Mouse (Mus musculus): ENCODE results near the gene D2hgdh.
"Not testable (repeated sequence)": the region's sequence is repeated elsewhere in the genome, so short reads cannot be mapped to it uniquely, and the experiment has no call there.

The D2hgdh gene

GRCm38 (mm10) chr1:93826540-93826835, 1.8 kb downstream of the D2hgdh start:
- in situ Hi-C loops (cut with MboI, MseI), result no loop called here

DNA sequence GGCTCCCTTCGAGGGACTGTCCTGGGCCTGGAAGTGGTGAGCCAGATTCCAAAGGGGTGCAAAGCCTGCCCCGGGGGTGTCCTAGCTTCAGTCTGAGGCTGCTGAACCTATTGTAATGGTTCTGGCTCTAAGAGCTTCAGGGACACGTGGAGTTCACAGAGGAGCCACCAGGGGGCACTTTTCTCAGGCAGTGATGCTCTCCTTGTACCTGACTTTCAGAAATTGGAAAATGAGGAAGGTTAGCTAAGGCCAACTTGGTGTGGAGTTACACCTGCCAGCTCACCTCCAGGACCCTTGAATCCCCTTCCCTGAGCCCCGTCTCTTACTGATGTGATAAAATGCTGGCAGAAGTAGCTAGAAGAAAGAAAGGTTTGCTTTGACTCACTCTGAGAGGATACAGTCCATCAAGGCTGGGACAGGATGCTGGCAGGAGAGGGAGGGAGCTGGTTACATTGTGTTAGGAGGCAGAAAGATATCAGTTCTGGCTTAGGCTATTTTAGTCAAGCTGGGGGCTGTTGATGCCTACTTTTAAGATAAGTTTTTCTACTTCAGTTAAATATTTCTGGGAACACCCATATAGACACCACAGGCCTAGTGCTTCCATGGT, 8.1 kb downstream of the D2hgdh start:
- in situ Hi-C loops (cut with MboI, MseI), result not testable (repeated sequence)

DNA sequence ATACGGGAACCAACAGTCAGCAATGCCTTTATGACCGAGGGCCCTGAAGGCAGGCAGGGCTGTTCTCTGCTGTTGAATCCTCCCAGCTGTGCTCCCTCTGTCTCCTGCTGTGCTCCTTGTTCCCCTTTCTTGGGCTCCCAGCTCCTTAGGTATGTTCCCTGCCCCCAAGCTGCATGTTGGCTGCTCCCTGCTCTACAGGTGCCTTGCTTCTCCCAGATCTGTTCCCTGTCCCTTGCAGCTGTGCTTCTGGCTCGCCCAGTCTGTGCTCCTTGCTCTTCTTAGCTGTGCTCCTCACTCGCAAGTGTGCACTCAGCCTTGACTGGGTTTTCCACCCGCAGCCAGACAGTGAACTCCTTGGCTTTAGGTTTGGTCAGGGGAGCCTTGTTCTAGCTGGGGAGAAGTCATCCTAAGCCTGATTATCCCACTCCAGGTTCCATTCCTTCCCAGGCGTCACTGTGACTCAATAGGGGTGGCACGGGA, 10.0 kb downstream of the D2hgdh start:
- in situ Hi-C loops (cut with MboI, MseI), result no loop called here

GRCm38 (mm10) chr1:93835211-93835610, 10.5 kb downstream of the D2hgdh start:
- in situ Hi-C loops (cut with MboI, MseI), result no loop called here

DNA sequence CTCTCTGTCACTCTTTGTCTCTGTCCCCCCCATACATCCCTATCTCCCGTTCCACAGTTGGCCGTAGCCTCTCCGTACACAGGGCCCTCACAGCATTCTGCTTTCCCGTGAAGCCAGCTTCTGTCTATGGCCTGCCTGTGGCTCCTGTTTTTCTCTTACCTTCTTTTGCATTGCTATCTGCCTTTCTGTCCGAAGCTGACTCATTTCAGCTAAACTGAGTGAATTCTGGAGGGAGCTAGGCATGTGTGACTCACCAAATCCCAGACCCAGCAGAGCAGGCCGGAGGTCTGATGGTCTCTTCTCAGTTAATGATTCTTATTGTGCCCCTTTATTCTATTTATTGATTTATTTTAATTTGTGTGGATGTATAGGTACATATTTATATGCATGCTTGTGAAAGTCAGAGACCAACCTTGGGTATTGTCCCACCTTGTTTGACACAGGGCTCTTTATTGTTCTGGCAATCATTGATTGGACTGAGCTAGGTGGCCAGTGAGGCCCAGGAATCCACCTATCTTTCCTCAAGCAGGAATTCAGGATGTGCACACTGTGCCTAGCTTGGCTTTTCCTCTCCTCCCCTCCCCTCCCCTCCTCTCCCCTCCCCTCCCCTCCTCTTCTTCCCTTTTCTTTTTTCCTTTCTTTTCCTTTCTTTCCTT, 11.3 kb downstream of the D2hgdh start:
- in situ Hi-C loops (cut with MboI, MseI), result no loop called here

DNA sequence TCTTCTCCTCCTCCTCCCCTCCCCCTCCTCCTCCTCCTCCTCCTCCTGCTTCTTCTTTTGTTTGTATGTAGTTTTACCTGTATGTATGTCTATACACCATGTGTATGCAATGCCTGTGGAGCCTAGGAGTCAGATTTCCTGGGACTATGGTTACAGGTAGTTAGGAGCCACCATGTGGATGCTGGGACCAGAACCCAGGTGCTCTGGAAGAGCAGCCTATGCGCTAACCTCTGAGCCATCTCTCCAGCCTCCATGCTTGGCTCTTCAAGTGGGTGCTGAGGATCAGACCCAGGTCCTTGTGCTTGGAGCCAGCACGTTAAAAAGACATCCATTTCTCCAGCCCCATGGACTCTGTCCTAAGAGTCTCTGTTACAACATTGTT, 11.8 kb downstream of the D2hgdh start:
- in situ Hi-C loops (cut with MboI, MseI), result no loop called here

GRCm38 (mm10) chr1:93837335-93837734, 12.6 kb downstream of the D2hgdh start:
- in situ Hi-C loops (cut with MboI, MseI), result no loop called here

GRCm38 (mm10) chr1:93838569-93838968, 13.9 kb downstream of the D2hgdh start:
- in situ Hi-C loops (cut with MboI, MseI), result not testable (repeated sequence)

DNA sequence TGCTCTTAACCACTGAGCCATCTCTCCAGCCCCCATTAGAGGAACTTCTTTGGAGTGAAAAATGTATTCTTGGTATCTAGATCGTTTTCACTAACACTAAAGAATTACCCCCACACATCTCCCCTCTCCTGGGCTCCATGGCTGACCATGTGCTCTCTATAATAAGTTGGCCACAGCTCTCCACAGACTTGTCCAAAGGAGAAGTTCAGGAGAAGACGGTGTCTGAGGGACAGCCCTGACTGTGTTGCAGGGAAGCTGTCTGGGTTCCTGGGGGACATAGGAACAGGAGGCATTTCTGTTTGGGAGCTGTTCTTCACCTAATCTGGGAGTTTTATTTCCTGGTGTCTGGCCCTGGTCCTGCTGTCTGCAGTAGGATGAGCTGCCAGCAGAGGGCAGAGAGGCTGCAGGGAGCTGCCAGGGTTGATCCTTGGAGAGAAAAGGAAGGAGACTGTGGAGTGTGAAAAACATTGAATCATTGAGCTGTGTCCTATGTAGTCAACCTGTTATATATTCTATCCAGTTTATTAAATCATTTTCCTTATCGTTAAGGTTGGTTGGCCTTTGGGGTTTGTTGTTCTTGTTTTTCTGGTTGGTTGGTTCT, 21.2 kb downstream of the D2hgdh start:
- in situ Hi-C loops (cut with MboI, MseI), result loop anchor here (5.0 kb wide), 1 partner anchor 136 kb away; no protein-coding TSS in a partner anchor

- in situ Hi-C loops (cut with MboI, MseI), result loop anchor here (5.0 kb wide), 1 partner anchor 67 kb away; no protein-coding TSS in a partner anchor
Measured at GRCm38 (mm10) chr1:93855790-93856189, 31.1 kb downstream of the D2hgdh start.

GRCm38 (mm10) chr1:93857370-93857769, 32.7 kb downstream of the D2hgdh start:
- in situ Hi-C loops (cut with MboI, MseI), result loop anchor here (5.0 kb wide), 1 partner anchor 65 kb away; no protein-coding TSS in a partner anchor

- in situ Hi-C loops (cut with MboI, MseI), result loop anchor here (5.0 kb wide), 1 partner anchor 64 kb away; no protein-coding TSS in a partner anchor
Measured at GRCm38 (mm10) chr1:93857991-93858390, 33.3 kb downstream of the D2hgdh start.

GRCm38 (mm10) chr1:93859619-93860018, 34.9 kb downstream of the D2hgdh start:
- in situ Hi-C loops (cut with MboI, MseI), result loop anchor here (5.0 kb wide), 1 partner anchor 63 kb away; no protein-coding TSS in a partner anchor

DNA sequence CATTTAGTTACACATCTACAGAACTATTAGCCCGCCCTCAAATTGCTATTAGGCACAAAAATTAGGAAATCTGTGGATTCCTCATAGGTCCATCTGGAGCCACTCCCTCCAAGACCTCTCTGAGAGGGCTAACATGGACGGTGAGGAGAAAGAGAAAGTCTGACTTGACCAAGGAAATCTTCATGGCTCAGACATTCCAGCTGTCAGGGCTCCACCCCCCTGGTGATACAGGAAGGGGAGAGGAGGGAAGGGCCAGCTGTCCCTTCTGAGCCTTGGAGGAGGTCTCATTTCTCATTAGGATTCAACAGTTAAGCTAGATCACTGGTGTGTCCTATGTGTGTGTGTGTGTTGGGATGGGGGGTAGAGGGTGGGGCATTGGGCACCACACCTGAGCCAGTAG, 36.3 kb downstream of the D2hgdh start, which contains the start of gene Gal3st2:
Gene Gal3st2, plus strand, starts transcription at position 259 of the 400 bp plus-strand sequence.
- in situ Hi-C loops (cut with MboI, MseI), result not testable (repeated sequence)

DNA sequence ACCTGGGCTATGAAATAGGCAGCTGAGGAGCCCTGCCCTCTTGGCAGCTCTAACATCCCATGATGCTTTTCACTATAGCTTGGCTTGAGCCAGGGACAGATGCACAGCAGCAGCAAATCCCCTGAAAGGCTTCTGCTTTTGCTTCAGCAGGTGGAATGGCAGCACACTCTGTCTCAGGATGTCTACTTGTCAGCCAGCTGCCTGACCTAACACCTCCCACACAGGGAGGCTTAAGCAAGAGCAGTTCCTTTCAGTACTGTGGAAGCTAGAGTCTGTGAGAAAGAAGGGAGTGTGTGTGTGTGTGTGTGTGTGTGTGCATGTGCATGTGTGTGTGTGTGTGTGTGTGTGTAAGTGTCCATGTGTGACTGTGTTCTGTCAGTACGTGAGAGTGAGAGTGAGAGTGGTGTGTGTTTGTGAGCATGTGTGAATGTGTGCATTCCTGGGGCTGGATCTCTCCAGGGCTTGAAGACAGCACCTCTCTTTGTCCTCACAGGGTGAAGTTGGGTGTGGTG, 46.9 kb downstream of the D2hgdh start:
- in situ Hi-C loops (cut with MboI, MseI), result loop anchor here (5.0 kb wide), 1 partner anchor 136 kb away; no protein-coding TSS in a partner anchor

- in situ Hi-C loops (cut with MboI, MseI), result loop anchor here (5.0 kb wide), 1 partner anchor 133 kb away; no protein-coding TSS in a partner anchor
Measured at GRCm38 (mm10) chr1:93874405-93874804, 49.7 kb downstream of the D2hgdh start.

GRCm38 (mm10) chr1:93881778-93882177, 57.1 kb downstream of the D2hgdh start:
- in situ Hi-C loops (cut with MboI, MseI), result not testable (repeated sequence)

DNA sequence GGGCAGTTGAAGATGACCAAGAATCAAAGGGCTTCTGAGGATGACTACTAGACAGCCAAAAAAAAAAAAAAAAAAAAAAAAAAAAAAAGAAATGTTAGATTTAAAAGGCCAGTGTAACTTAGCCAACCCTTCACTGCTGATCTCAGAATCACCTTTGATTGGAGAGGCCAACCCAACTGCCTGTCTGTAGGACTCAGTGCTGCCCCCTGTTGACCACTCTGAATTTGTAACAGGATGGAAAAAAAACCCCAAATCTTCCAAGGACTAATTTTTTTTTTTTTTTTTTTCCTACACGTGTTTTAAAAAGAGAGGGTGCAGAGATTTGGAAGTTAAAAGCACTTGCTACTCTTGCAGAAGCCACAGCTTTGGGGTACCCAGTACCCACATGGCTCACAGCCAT, 66.2 kb downstream of the D2hgdh start:
- in situ Hi-C loops (cut with MboI, MseI), result loop anchor here (5.0 kb wide), 1 partner anchor 71 kb away; no protein-coding TSS in a partner anchor

GRCm38 (mm10) chr1:93897395-93897794, 72.7 kb downstream of the D2hgdh start:
- in situ Hi-C loops (cut with MboI, MseI), result not testable (repeated sequence)

- in situ Hi-C loops (cut with MboI, MseI), result not testable (repeated sequence)
Measured at GRCm38 (mm10) chr1:93901291-93901690, 76.6 kb downstream of the D2hgdh start.
